9 mouse cellular contexts compared by ENCODE assay signal in genomic region chr14:25565344-25566088, GRCm38 (mm10).
DNase-seq lines count a peak whose midpoint lies in the region; ATAC-seq lines count a peak whose summit lies in the region.
"Had no signal": no experiment of that assay in that cellular context is flagged by ENCODE, and none has a peak within 500 bp of the region (broad histone marks: within the 10 kb centered on the region; RNA-seq: fewer than 3 reads in every experiment).

No protein-coding gene starts in this region.

- H3K4me2 ChIP-seq in forebrain, embryonic 12.5 days = no peak overlapping the region
- no peak overlapping the region for H3K4me2 ChIP-seq in heart, embryonic 16.5 days (ENCODE audit: low read depth, low read length)
- no peak overlapping the region for H3K4me2 ChIP-seq in liver, embryonic 13.5 days
- no peak overlapping the region for H3K4me2 ChIP-seq in stomach, embryonic 15.5 days

- peak; percentile 71 to 82 for DNase-seq in CD8-positive naive resting alpha-beta T cell, adult 2 months (ENCODE audit: low read depth in 2 of 2, low spot score in 2 of 2)
- DNase-seq in c-Kit-positive CD71-positive TER-119-negative erythroid progenitor cells, embryonic 14.5 days (ENCODE audit: low read depth) = peak; percentile 49
- peak; percentile 90 to 92 for DNase-seq in kidney, postnatal 25 days
- DNase-seq in liver, embryonic 13.5 days = peak; percentile 63
- peak; percentile 77 for DNase-seq in neural tube, embryonic 10.5 days (ENCODE audit: extremely low spot score, low spot score)

- H3K4me3 ChIP-seq in forebrain, embryonic 12.5 days (replicated peaks) = no peak overlapping the region
- no peak overlapping the region for H3K4me3 ChIP-seq in heart, embryonic 16.5 days (ENCODE audit: low read length)
- no peak overlapping the region for H3K4me3 ChIP-seq in liver, embryonic 13.5 days (replicated peaks)
- no peak overlapping the region for H3K4me3 ChIP-seq in stomach, embryonic 15.5 days (replicated peaks)
- H3K4me3 ChIP-seq: erythroblast, embryonic 14.5 days had no signal

- H3K36me3 ChIP-seq in forebrain, embryonic 12.5 days (replicated peaks) = peaks cover 22% of the 10 kb centered on the region
- no peaks in the 10 kb centered on the region for H3K36me3 ChIP-seq in heart, embryonic 16.5 days (ENCODE audit: control insufficient read depth, insufficient read depth)
- peaks cover 8% of the 10 kb centered on the region for H3K36me3 ChIP-seq in liver, embryonic 13.5 days
- no peaks in the 10 kb centered on the region for H3K36me3 ChIP-seq in stomach, embryonic 15.5 days

- no peaks in the 10 kb centered on the region for H3K9me3 ChIP-seq in forebrain, embryonic 12.5 days
- no peaks in the 10 kb centered on the region for H3K9me3 ChIP-seq in heart, embryonic 16.5 days (replicated peaks; ENCODE audit: control insufficient read depth, low read length)
- H3K9me3 ChIP-seq in liver, embryonic 13.5 days (replicated peaks) = no peaks in the 10 kb centered on the region
- H3K9me3 ChIP-seq in stomach, embryonic 15.5 days = no peaks in the 10 kb centered on the region

- H3K9ac ChIP-seq in forebrain, embryonic 12.5 days = no peak overlapping the region
- no peak overlapping the region for H3K9ac ChIP-seq in heart, embryonic 16.5 days (ENCODE audit: low read length)
- no peak overlapping the region for H3K9ac ChIP-seq in liver, embryonic 13.5 days
- H3K9ac ChIP-seq in stomach, embryonic 15.5 days = no peak overlapping the region

- ATAC-seq in forebrain, embryonic 12.5 days (ENCODE audit: low FRiP score) = peak; percentile 70
- peak; percentile 46; the same call in 1 of the 2 replicates for ATAC-seq in heart, embryonic 16.5 days (replicated peaks; ENCODE audit: extremely low read depth, insufficient read depth, low FRiP score)
- peak; percentile 34 for ATAC-seq in liver, embryonic 13.5 days (ENCODE audit: low read depth)
- peak; percentile 59; the same call in 1 of the 2 replicates for ATAC-seq in stomach, embryonic 15.5 days (ENCODE audit: insufficient read depth, low FRiP score, low read depth)

- 33% methylated on average over 11 of the region's 11 CpGs for WGBS in forebrain, embryonic 12.5 days
- 16% methylated on average over 11 of the region's 11 CpGs for WGBS in heart, embryonic 16.5 days
- WGBS in liver, embryonic 13.5 days (ENCODE audit: insufficient replicate concordance) = 34% methylated on average over 11 of the region's 11 CpGs
- 23% methylated on average over 11 of the region's 11 CpGs for WGBS in stomach, embryonic 15.5 days

- H3K4me1 ChIP-seq in forebrain, embryonic 12.5 days = peaks cover 28% of the 10 kb centered on the region
- H3K4me1 ChIP-seq in heart, embryonic 16.5 days (ENCODE audit: control insufficient read depth, insufficient read depth, low read length) = peaks cover 40% of the 10 kb centered on the region
- H3K4me1 ChIP-seq in liver, embryonic 13.5 days (replicated peaks) = peaks cover 56% of the 10 kb centered on the region
- peaks cover 31% of the 10 kb centered on the region for H3K4me1 ChIP-seq in stomach, embryonic 15.5 days

- H3K27ac ChIP-seq in forebrain, embryonic 12.5 days = peak overlapping the region; percentile 75
- H3K27ac ChIP-seq in heart, embryonic 16.5 days (ENCODE audit: low read length) = peak overlapping the region; percentile 26
- H3K27ac ChIP-seq in liver, embryonic 13.5 days = no peak overlapping the region
- peak overlapping the region; percentile 62 for H3K27ac ChIP-seq in stomach, embryonic 15.5 days

- H3K27me3 ChIP-seq in forebrain, embryonic 12.5 days = no peaks in the 10 kb centered on the region
- no peaks in the 10 kb centered on the region for H3K27me3 ChIP-seq in heart, embryonic 16.5 days (ENCODE audit: control insufficient read depth, insufficient read depth, low read length)
- no peaks in the 10 kb centered on the region for H3K27me3 ChIP-seq in liver, embryonic 13.5 days
- H3K27me3 ChIP-seq in stomach, embryonic 15.5 days (replicated peaks) = no peaks in the 10 kb centered on the region
